Mouse (Mus musculus) macrophage (primary cell): ENCODE measurements around the gene Tnrc18. TPM values are rescaled to one million over a fixed set of nuclear protein-coding genes. Genes with fewer than 3 reads are reported as not detected.

Experiments used
- H3K27ac ChIP-seq: fragments of 350-480 bp; formaldehyde crosslinking; 2 replicates; pipeline ENCODE4 v1.9.0; 2021
- H3K36me3 ChIP-seq: fragments of 350-480 bp; formaldehyde crosslinking; 2 replicates; pipeline ENCODE4 v1.9.0; 2021; ENCODE audit errors: inconsistent target
- H3K4me3 ChIP-seq: fragments of 350-480 bp; formaldehyde crosslinking; 2 replicates; pipeline ENCODE4 v1.9.0; 2021; ENCODE audit errors: inconsistent target
- H3K79me2 ChIP-seq: fragments of 350-480 bp; formaldehyde crosslinking; 2 replicates; pipeline ENCODE4 v1.9.0; 2021; ENCODE audit errors: inconsistent target
- WGBS: methylation state at CpG from one replicate; pipeline ENCODE4 v1.1.7; 2026; ENCODE audit warnings: inconsistent platforms; ENCODE audit not compliant: missing documents; 5-methylcytosine and 5-hydroxymethylcytosine counted together
- polyA plus RNA-seq: library from polyadenylated mRNA; stranded (reverse); fragments of 250-400 nt; gene quantifications from 3 replicates; pipeline ENCODE4 v1.2.4, GENCODE M21; 2018; ENCODE audit warnings: inconsistent platforms

Tnrc18 gene
- polyA plus RNA-seq, 1 experiment from 2014 or later = 25.5 TPM

DNA sequence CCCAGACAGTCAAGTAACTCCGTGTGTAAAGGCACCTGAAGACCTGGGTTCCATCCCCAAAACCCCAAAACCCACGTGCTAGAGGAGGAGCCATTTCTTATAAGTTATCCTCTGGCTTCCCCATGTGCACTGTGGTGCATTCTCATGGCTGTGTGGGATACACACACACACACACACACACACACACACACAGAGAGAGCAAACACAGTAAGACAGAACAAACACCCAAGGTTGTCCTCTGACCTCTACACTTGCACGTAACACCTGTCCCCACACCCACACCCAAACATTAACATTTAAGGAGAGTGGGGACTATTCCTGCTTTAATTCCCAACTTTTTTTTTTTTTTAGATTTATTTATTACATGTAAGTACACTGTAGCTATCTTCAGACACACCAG, 31.2 kb downstream of the Tnrc18 start:
- H3K36me3 ChIP-seq = peaks cover 25% of the 10 kb centered on the region
- H3K79me2 ChIP-seq = peaks cover 100% of the 10 kb centered on the region
- 71% methylated on average over 3 of the region's 3 CpGs for WGBS
- no peak overlapping the region for H3K27ac ChIP-seq
- H3K4me3 ChIP-seq = no peak overlapping the region

DNA sequence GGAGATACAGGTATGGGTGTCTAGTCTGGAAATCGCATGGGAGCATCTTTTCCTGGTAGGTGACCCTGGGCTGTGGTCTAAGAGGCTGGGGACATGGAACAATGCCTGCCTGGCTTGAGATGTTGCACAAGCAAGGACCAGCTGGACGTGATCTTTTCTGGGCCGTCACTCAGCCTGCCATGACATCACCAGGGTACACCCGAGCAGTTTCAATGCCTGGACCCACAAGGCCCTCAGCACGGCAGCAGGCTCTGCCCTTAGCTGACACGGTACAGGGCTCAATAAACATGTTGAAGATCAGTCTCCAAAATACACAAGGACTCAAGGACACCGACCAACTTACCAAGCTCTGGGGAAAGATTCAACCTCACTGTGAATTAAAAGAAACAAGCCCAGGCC, 34.3 kb downstream of the Tnrc18 start:
- Histone ChIP-seq H3K36me3 (peaks cover 10% of the 10 kb centered on the region; the same call in 1 of the 2 replicates), H3K79me2 (peaks cover 100% of the 10 kb centered on the region), H3K27ac (no peak overlapping the region), H3K4me3 (no peak overlapping the region)
- 60% methylated on average over 7 of the region's 7 CpGs for WGBS

DNA sequence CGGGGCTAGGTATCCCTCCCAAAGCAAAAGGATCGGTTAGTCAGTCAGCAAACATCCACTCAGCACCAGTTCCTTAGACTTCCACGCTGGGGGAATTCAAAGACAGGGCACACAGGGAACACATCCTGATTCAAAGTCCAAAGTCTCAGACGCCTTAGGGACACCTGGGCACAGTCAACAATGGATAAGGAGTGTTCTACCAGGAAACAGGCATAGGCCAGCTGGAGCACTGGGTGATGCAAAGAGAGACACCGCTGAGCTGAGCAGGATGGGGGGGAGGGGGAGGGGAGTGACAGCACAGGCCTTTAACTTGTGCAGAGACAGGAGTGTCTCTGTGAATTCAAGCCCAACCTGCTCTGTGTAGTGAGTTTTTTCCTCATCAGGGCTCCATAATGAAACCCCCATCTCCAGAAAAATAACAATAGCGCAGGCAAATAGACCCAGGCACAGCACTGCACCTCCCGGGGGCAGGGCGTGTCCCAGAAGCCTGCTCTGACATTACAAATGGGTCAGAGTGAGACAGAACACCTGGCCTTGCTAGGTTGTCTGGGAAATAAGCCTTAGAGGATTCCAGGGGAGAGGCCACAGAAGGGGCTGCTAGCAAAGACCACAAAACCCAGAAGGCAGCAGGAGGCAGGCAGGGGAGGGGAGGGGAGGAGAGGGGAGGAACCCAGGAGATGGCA, 34.9 kb downstream of the Tnrc18 start:
- Histone ChIP-seq H3K79me2 (peaks cover 100% of the 10 kb centered on the region), H3K27ac (no peak overlapping the region), H3K4me3 (no peak overlapping the region), H3K36me3 (peaks cover 11% of the 10 kb centered on the region; the same call in 1 of the 2 replicates)
- WGBS = 87% methylated on average over 8 of the region's 8 CpGs

DNA sequence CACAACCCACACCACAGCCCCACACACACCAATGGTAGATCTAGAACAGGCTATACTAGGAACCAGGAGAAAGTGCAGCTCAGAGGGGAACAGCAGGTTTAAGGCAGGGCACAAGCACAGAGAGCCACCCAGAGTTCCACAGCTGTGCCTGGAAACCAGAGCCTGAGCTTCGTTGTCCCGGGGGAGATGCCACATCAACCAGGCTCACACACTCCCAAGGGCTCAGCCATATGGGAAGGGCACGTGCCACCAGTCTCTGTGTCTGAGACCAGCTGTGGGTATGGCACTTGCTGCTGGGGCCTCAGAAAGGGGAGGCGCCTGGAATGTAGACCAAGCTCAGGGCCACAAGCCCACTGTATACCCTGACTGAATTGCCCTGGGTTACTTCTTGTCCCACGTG, 36.9 kb downstream of the Tnrc18 start:
- no peak overlapping the region for H3K27ac ChIP-seq
- 93% methylated on average over 5 of the region's 5 CpGs for WGBS
- peaks cover 100% of the 10 kb centered on the region for H3K79me2 ChIP-seq
- peaks cover 28% of the 10 kb centered on the region for H3K36me3 ChIP-seq
- no peak overlapping the region for H3K4me3 ChIP-seq

DNA sequence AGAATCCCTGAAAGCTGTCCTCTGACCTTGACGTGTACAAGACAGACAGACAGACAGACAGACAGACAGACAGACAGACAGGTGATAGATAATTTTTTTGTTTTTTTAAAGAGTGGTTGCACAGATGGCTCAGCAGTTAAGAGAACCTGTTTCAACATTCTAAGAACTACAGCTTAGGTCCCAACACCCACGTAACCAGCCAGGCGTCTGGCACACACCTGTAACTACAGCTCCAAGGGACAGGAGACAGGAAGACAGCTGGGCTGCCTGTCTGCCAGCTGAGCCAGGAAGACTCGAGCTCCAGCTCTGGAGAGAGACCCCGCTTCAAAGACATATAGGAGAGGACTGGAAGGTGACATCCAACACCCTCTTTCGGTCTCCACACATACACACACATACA, 38.6 kb downstream of the Tnrc18 start:
- peaks cover 38% of the 10 kb centered on the region for H3K36me3 ChIP-seq
- H3K79me2 ChIP-seq = peaks cover 98% of the 10 kb centered on the region
- H3K27ac ChIP-seq = no peak overlapping the region
- H3K4me3 ChIP-seq = no peak overlapping the region
- WGBS = 83% methylated on average over 6 of the region's 6 CpGs

DNA sequence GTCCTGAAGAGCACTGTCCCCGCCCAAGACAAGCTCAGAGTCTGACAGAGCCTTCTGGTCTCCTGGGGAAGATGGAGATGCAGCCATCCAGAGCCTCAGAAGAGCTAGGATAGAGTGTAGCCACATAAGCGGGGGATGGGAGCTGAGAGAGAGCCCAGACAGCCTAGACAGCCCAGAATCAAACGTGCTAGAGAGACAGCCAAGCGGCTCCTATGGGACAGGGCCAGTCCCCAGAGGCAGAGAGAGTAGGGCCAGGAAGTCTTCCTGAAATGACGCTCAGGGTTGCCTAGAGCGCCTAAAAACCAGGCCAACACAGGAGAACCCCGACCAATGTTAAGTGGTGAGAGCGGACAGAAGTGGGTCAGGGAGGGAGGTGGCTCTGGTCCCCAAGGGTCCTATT, 39.3 kb downstream of the Tnrc18 start:
- Histone ChIP-seq H3K4me3 (no peak overlapping the region), H3K79me2 (peaks cover 95% of the 10 kb centered on the region), H3K27ac (no peak overlapping the region), H3K36me3 (peaks cover 42% of the 10 kb centered on the region)
- WGBS = 92% methylated on average over 8 of the region's 8 CpGs

- Histone ChIP-seq H3K79me2 (peaks cover 95% of the 10 kb centered on the region), H3K27ac (no peak overlapping the region), H3K4me3 (no peak overlapping the region), H3K36me3 (peaks cover 62% of the 10 kb centered on the region)
- 95% methylated on average over 10 of the region's 13 CpGs for WGBS
Observed at GRCm38 (mm10) chr5:142776080-142776479, 41.4 kb downstream of the Tnrc18 start.

DNA sequence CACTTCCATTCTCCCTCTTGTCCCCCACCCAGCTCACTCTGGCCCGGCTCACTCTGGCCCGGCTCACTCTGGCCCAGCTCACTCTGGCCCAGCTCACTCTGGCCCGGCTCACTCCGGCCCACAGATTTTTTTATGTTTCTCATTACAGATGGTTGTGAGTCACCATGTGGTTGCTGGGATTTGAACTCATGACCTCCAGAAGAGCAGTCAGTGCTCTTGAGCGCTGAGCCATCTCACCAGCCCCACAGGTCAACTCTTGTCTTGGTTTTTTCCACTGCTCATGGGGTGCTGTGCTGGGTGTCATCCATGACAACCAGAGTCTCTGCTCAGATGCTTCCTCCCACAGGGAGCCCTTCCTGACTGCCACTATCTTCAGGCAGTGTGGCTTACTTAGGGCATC, 42.7 kb downstream of the Tnrc18 start:
- peaks cover 73% of the 10 kb centered on the region for H3K36me3 ChIP-seq

DNA sequence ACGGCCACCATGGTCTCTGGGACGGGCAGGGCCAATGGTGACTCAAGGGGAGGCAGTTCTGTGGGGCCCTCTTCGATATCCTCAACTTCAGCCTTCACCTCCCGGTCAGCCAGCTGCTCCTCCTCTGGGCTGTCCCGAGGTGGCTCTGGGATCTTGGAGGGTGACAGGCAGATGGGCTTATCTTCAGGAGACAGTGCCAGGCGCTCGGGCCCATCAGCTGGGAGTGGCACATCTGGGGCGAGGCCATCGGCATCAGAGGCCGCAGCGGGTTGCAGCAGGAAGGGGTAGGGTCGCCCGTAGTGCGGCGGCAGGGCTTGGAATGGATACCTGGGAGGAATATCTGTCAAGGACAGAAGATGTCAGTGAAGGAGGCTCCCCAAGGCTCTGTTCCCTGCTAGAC, 45.5 kb downstream of the Tnrc18 start:
- WGBS = 83% methylated on average over 14 of the region's 15 CpGs
- Histone ChIP-seq H3K36me3 (peaks cover 75% of the 10 kb centered on the region), H3K4me3 (no peak overlapping the region), H3K27ac (no peak overlapping the region), H3K79me2 (peaks cover 95% of the 10 kb centered on the region)

More for the DNA sequence above, 42.7 kb downstream of the Tnrc18 start:
- H3K79me2 ChIP-seq = peaks cover 95% of the 10 kb centered on the region
- WGBS = 97% methylated on average over 5 of the region's 5 CpGs
- H3K4me3 ChIP-seq = no peak overlapping the region
- H3K27ac ChIP-seq = no peak overlapping the region

DNA sequence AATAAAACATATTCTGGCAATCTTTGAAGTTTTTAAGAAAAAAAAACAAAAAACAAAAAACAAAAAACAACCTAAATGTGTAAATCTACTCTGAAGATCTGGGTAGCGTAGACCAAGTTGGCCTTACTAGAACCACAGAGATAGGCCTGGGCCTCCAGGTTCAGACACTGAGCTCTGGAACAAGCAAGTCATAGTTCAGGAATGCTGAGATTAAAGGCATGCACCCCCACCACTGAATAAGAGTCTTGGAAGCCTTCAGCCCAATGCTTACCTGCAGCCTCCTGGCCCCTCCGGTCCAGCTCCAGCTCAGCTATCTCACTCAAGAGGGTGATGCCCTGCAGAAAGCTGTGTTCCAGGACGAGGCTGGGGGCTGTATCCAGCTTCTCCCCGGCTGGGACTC, 46.4 kb downstream of the Tnrc18 start:
- peaks cover 95% of the 10 kb centered on the region for H3K79me2 ChIP-seq
- no peak overlapping the region for H3K27ac ChIP-seq
- peaks cover 76% of the 10 kb centered on the region for H3K36me3 ChIP-seq
- WGBS = 93% methylated on average over 4 of the region's 4 CpGs
- H3K4me3 ChIP-seq = no peak overlapping the region

DNA sequence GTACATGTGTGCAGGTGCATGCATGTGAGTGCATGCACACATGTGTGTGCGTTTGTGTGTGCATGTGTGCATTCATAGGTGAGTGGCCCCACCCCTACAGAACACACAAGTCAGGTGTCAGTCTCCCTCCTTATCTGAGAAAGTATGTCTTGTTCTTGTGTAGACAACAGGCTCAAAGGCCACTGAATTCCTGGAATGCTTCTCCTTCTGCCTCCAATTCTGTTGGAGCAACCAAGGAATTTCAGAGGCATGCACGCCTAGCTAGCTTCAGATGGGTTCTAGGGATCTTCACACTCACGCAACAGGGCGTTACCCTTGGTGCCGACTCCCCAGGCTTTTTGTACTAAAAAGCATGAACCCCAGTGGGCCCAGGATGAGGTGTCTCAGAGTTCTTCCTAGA, 47.8 kb downstream of the Tnrc18 start:
- no peak overlapping the region for H3K4me3 ChIP-seq
- 91% methylated on average over 5 of the region's 5 CpGs for WGBS
- H3K27ac ChIP-seq = no peak overlapping the region
- H3K36me3 ChIP-seq = peaks cover 79% of the 10 kb centered on the region
- H3K79me2 ChIP-seq = peaks cover 97% of the 10 kb centered on the region

- peaks cover 89% of the 10 kb centered on the region for H3K79me2 ChIP-seq
- peaks cover 77% of the 10 kb centered on the region for H3K36me3 ChIP-seq
- no peak overlapping the region for H3K27ac ChIP-seq
- WGBS = 88% methylated on average over 6 of the region's 10 CpGs
- no peak overlapping the region for H3K4me3 ChIP-seq
Observed at GRCm38 (mm10) chr5:142768352-142769267, 48.9 kb downstream of the Tnrc18 start.

DNA sequence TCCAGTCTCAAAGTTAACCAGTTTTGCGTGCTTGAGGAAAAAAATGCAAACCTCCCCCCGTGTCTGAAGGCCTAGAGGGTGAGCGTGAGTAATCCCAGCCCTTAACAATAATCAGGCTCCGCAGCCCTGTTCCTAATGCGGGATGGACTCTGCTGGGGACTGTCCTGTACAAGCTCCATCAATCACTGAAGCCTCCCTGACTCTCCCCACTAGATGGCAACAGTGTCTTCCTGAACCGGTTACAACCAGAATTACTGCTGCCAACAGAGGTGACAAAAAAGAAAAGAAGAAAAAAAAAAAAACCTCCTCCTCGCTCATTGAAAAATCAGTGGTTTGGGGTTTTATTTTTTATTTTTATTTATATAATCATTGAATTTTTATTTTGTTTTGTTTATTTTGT, 49.5 kb downstream of the Tnrc18 start:
- H3K4me3 ChIP-seq = no peak overlapping the region
- H3K79me2 ChIP-seq = peaks cover 89% of the 10 kb centered on the region
- 48% methylated on average over 7 of the region's 7 CpGs for WGBS
- H3K36me3 ChIP-seq = peaks cover 78% of the 10 kb centered on the region
- no peak overlapping the region for H3K27ac ChIP-seq

DNA sequence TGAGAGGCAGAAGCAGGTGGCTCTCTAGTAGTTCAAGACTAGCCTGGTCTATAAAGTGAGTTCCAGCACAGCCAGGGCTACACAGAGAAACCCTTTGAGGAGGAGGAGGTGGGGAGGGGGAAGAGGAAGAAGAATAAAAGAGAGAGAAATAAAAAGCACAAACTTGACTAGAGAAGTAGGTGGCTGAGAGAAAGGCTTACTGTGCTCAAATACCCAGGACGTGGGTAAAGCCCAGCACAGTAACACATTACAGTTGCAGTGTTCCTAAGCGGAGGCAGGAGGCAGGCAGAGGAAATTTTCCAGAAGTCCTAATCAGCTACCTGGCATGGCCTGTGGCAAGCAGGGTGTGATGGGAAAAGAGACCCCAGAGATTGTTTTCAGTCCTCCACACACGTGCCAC, 50.8 kb downstream of the Tnrc18 start:
- no peak overlapping the region for H3K4me3 ChIP-seq
- H3K79me2 ChIP-seq = peaks cover 79% of the 10 kb centered on the region
- peaks cover 79% of the 10 kb centered on the region for H3K36me3 ChIP-seq
- no peak overlapping the region for H3K27ac ChIP-seq
- WGBS = 86% methylated on average over 3 of the region's 3 CpGs

DNA sequence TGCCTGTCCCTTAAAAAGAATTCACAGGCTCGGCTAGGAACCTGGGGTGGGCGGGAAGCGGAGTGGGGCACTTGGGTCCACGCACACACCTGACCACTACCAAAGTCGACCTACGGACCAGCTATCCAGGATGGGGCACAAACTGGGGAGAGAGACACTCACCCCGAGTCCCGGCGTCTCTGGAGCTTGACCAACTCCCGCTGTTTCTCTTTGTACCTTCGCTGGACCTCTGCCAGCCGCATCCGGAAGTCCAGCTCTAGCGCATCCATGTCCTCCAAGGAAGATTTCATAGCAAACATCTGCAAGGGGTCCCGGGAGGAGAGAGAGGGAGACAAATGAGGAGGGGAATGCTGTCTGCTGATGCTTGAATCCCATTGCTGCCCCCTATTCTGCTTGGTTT, 52.6 kb downstream of the Tnrc18 start:
- Histone ChIP-seq H3K36me3 (peaks cover 81% of the 10 kb centered on the region), H3K79me2 (peaks cover 62% of the 10 kb centered on the region), H3K4me3 (no peak overlapping the region), H3K27ac (no peak overlapping the region)
- 96% methylated on average over 12 of the region's 15 CpGs for WGBS
